Mouse (Mus musculus) liver, adult 2 months (tissue): ENCODE results near the gene Ubr4.

Experiments
- CTCF ChIP-seq: fragments of 200-500 bp; IDR thresholded peaks from 2 replicates; pipeline ENCODE4 v1.5.1; 2011; ENCODE audit warnings: low read depth, low read length, control low read depth
- POLR2A ChIP-seq: fragments of 200-500 bp; IDR thresholded peaks from 2 replicates; pipeline ENCODE4 v1.6.1; 2011; ENCODE audit warnings: low read length, control low read depth; ENCODE audit not compliant: insufficient read depth; ENCODE audit errors: extremely low read depth

DNA sequence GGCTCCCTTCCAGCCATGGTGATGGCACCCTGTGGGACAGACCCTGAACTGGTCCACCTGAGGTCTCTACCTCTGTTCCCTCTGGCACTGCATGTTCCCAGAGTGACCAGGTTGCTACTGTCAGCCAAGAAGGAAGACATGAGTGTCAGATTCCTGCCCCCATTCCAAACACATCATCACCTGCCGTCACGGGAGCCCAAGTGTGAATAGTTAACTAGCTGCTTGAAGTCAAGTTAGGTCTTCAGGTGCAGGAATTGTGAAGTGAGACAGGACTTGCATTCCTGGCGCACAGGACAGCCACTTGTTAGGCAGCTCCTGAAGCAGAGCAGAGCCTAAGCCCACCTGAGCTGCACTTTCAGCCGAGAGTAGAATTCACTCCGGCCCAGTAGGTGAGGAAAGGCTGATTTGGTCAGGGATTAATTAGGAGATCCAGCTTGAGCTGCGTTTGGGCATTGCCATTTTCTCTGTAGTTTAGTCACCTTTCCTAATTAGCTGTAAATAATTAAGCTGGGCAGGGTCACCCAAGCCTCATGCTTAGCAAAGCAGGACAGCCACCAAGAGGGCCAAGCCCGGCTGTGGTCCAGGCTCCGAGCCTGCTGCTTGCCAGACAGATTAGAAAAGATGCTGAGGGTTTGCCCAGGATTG, 131.2 kb downstream of the Ubr4 start:
- TF ChIP-seq CTCF (no peak), POLR2A (no peak)
